Mouse (Mus musculus): ENCODE data around the gene Tbx10.

GRCm38 (mm10) chr19:3952099-3952498 is 40.5 kb upstream of the Tbx10 start:
- no peak for TF ChIP-seq SRF (IDR thresholded peaks at IDR 0.05; ENCODE audit: control insufficient read depth, insufficient read length, low read depth)
- TF ChIP-seq POLR2A (IDR thresholded peaks at IDR 0.05; ENCODE audit: insufficient read length, low read depth), result no peak
- no peak for TF ChIP-seq POLR2AphosphoS2 (IDR thresholded peaks at IDR 0.05; ENCODE audit: insufficient read length, low read depth)
